Mouse (Mus musculus) cerebellum, adult 9-10 months (tissue): Measurements from ENCODE around the gene Elovl5.
"Not testable (repeated sequence)": the region's sequence is repeated elsewhere in the genome, so short reads cannot be mapped to it uniquely, and the experiment has no call there.

Experiments used
- DNase-seq: peaks from one replicate; pipeline ENCODE4 v3.0.0; 2022

Elovl5 gene

GRCm38 (mm10) chr9:77955964-77956363 is 38.8 kb downstream of the Elovl5 start:
- DNase-seq, result no peak

GRCm38 (mm10) chr9:77958327-77958726 is 41.2 kb downstream of the Elovl5 start:
- DNase-seq, result no peak

GRCm38 (mm10) chr9:77959759-77960158 is 42.6 kb downstream of the Elovl5 start:
- DNase-seq, result no peak

GRCm38 (mm10) chr9:77961350-77961749 is 44.2 kb downstream of the Elovl5 start:
- DNase-seq, result no peak

GRCm38 (mm10) chr9:77964084-77964483 is 46.9 kb downstream of the Elovl5 start:
- DNase-seq, result no peak

- no peak for DNase-seq
Observed at GRCm38 (mm10) chr9:77965287-77965686, 48.1 kb downstream of the Elovl5 start.

DNA sequence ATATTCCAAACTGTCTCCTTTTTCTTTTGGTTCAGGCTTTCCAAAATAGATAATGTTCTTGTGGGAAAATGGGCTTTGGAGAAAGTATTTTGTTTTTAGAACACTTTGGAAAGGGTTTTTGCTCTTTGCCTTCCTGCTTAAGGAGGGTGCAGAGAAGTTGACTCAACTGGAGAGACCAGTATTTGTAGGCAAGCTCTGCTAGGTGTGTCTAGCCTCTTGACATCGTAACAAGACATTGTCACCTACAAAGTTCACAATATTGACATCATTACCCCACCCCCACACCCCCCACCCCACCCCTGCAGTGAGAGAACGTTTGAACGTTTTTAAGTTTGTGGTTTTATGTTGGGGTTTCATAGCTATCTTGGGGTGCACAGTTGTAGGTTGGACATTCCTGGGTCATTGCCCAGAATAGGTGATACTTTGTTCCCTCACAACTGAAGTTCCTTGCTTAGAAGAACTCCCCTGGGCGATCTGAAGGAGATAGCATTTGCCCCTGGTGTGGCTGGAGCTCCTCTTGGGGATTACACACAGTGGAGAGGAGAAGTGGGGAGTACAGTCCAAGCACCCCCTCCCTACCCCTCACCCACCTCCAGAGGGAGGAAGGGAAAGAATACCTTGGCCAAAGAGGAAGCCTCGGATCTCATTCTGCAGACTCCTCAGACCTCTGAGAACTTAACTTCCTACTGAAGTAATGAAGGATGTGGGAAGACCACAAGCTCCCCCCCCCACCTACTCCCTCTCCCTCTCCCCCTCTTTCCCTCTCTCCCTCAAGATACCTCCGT is 48.8 kb downstream of the Elovl5 start:
- DNase-seq, result no peak

GRCm38 (mm10) chr9:77966861-77967260 is 49.7 kb downstream of the Elovl5 start:
- DNase-seq, result no peak

DNA sequence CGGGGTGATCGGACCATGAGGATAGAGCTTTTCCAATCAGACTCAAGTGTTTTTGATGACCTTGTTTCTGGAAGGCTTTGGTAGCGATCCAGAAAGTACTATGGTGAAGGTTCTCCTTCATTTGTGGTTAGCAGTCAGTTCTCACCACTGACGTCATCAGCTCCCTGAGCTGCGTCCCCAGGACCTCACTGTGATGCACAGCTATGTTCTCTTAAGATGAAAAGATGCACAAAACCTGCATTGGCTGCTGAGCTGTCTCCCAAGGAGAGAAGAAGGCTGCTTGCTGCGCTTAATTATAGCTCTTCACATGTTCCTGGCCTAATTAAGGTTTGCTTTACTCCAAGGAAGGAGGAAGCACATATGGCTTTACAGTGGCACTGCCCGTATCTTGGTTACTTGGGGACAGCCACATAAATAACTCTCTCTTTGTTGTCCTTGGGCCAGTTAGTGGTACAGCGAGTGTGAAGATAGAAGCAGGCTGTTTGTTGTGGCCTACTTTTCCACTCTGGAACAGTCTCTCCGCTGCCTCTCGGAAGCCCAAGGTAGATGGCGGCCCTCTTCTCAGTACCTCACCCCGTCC is 50.5 kb downstream of the Elovl5 start:
- DNase-seq, result peak; percentile 56

GRCm38 (mm10) chr9:77969192-77969953 is 52.2 kb downstream of the Elovl5 start:
- no peak for DNase-seq

DNA sequence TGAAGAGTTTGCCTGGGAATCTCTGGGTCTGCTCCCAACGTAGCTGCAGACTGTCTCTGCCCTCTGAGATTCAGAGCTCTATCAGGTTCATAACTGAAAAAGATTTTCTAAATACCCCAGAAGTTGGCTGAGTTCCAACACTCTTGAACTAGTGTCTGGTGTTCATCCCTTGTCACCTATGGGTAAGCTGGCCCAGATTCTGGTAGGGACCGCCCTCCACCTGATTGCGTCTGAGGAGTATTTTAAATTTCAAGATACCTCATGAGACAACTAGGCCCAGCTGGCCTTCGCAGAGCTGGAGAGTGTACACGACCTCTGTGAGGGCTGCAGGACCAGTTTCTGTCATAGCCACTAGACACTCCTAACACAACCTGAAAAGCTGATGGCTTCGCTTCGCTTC is 61.8 kb downstream of the Elovl5 start:
- no peak for DNase-seq

GRCm38 (mm10) chr9:77982616-77983015 is 65.5 kb downstream of the Elovl5 start:
- DNase-seq, result no peak

DNA sequence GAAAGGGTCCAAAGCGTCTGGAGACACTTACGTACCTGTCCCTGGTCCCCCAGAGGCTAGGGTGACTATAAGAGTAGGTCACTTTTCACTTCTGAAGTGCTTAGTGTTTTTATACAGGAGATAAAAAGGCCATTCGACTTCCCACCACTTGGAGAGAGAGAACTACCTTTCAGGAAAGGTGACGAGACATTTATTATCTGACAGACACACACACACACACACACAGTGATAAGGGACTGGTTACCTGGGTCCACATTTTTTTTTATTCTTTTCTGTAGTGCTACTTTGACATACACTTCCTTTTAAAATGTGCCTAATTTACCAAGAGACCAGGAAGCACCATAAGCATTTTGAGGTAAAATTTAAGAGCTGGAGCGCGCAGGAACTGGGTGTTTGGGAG is 66.4 kb downstream of the Elovl5 start:
- no peak for DNase-seq

DNA sequence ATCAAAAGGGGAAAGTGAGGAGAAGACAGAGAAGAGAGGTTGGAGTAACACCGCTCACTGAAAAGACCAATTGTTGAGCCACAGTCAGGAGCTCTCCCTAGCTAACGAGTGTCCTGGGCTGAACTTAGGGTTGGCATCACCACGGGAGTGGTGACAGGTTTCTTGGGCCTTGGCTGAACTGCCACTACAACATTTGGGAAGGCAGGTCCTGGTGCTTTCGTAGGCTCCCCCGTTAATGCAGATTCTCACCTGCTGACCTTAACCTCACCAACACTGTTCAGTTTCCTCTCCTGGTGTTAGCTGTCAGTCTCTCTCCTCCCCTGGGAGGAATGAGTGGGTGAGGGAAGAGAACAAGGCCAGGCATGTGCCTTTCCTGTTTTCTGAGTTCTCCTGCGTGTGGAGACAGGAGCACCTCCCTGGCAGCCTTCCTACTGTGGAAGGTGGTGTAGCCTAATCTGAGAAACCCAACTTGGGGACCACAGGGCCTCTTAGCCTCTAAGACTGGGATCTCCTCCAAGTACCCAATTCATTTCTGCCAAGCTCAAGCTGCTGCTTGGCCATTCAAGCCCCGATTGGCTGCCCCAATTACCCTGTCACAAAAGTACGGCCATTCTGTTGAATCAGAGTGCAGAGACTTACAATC is 69.1 kb downstream of the Elovl5 start:
- DNase-seq, result no peak

GRCm38 (mm10) chr9:77989626-77990025 is 72.5 kb downstream of the Elovl5 start:
- DNase-seq, result no peak

- no peak for DNase-seq
Observed at GRCm38 (mm10) chr9:77990278-77990677, 73.1 kb downstream of the Elovl5 start.

GRCm38 (mm10) chr9:77991650-77992049 is 74.5 kb downstream of the Elovl5 start:
- DNase-seq, result no peak

- DNase-seq, result no peak
Observed at GRCm38 (mm10) chr9:77992276-77992675, 75.1 kb downstream of the Elovl5 start.

- no peak for DNase-seq
Observed at GRCm38 (mm10) chr9:77993101-77993500, 75.9 kb downstream of the Elovl5 start.

GRCm38 (mm10) chr9:77993538-77994255 is 76.5 kb downstream of the Elovl5 start:
- DNase-seq, result not testable (repeated sequence)

DNA sequence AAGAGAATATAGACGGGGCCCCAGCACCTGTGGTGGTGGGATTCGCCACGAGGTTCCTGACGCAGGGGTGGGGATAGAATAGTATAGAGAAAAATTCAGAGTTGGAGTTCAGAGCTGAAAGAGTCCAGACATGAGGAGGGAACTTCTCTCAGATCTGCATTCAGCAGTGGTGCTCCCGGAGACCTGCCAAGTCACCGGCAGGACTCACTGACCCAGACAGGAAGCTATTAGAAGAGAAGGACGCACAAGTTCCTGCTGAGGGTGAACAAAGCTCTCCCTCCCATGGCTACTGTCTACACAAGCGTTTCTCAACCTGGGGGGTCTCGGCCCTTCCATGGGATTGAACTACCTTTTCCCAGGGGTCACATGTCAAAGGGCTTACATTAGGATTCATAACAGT is 78.1 kb downstream of the Elovl5 start:
- no peak for DNase-seq

GRCm38 (mm10) chr9:78000586-78001500 is 83.7 kb downstream of the Elovl5 start:
- no peak for DNase-seq
